Mouse (Mus musculus): ENCODE results near the gene Thra. TPM values are rescaled to one million over a fixed set of nuclear protein-coding genes. Genes with fewer than 3 reads are reported as not detected.

The Thra gene
- total and polyA plus RNA-seq, 3 experiments: 1.1 to 3.9 (median 3.8) TPM

DNA sequence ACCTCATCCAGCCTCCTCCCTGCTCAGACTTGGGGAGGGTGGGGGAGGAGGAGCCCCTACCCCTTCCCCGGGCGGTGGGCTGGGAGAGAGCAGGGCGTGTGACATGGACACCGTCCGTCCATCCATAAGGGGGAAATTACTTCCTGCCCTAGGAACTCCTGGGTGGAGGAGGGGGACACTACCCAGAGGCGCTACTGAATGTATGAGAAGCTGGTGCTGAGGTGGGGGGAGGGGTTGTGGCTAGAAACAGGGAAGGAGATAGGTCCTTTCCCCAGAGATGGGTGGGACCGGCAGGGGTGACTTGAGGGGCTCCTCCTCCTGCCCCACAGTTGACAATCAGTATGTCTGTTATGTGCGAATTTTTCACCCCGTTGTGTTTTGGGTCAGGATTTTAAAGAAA lies 26.8 kb downstream of the Thra start:
- H3K27ac ChIP-seq (ENCODE audit: insufficient read depth, low read depth): no peak overlapping the region
- peaks cover 0 to 16% of the 10 kb centered on the region in 2 experiments for H3K36me3 ChIP-seq (replicated peaks in 1 of 2; ENCODE audit: control insufficient read depth in 1 of 2, insufficient read depth in 1 of 2, low read length in 1 of 2)
- no peak for TF ChIP-seq ZKSCAN1 (IDR thresholded peaks at IDR 0.05; ENCODE audit: borderline replicate concordance, low read depth, low read length)
- no peak for TF ChIP-seq KAT2A (IDR thresholded peaks at IDR 0.05; ENCODE audit: insufficient replicate concordance, low read length)
- TF ChIP-seq MAFK (IDR thresholded peaks at IDR 0.05; ENCODE audit: insufficient replicate concordance, low read length): no peak
- no peak for TF ChIP-seq HCFC1 (IDR thresholded peaks at IDR 0.05; ENCODE audit: low read depth, low read length)
- no peak for TF ChIP-seq IRF4 (IDR thresholded peaks at IDR 0.05; ENCODE audit: low read depth, low read length)
- no peak for TF ChIP-seq GABPA (IDR thresholded peaks at IDR 0.05; ENCODE audit: insufficient replicate concordance, low read depth, low read length)
- no peak for TF ChIP-seq E2F4 (IDR thresholded peaks at IDR 0.05; ENCODE audit: insufficient replicate concordance, low read depth, low read length)
- TF ChIP-seq NELFE (IDR thresholded peaks at IDR 0.05; ENCODE audit: low read depth, low read length): no peak
- no peak for TF ChIP-seq CHD1 (IDR thresholded peaks at IDR 0.05; ENCODE audit: low read depth, low read length)
- no peak for TF ChIP-seq JUN (IDR thresholded peaks at IDR 0.05; ENCODE audit: insufficient read depth, low read depth, low read length)
- TF ChIP-seq PAX5 (IDR thresholded peaks at IDR 0.05; ENCODE audit: low read length): no peak
- no peak for TF ChIP-seq RAD21 (IDR thresholded peaks at IDR 0.05; ENCODE audit: low read depth, low read length)
- no peak for TF ChIP-seq NRF1 (IDR thresholded peaks at IDR 0.05; ENCODE audit: low read depth, low read length)
- TF ChIP-seq MXI1 (IDR thresholded peaks at IDR 0.05; ENCODE audit: low read depth, low read length): no peak
- peaks cover 16 to 23% of the 10 kb centered on the region in 2 experiments for H3K4me1 ChIP-seq (ENCODE audit: control insufficient read depth in 1 of 2, insufficient read depth in 2 of 2)
- no peak overlapping the region for H3K4me3 ChIP-seq (replicated peaks in 1 of 3; ENCODE audit: low read depth in 2 of 3, low read length in 2 of 3, poor library complexity in 1 of 3)
- H3K4me2 ChIP-seq (ENCODE audit: insufficient read depth, low read depth, poor library complexity, severe bottlenecking): no peak overlapping the region
- no peak for DNase-seq (ENCODE audit: extremely low read depth)
- dilution Hi-C loops (cut with MboI; ENCODE audit: extremely low pct_ligation_motif_present, extremely low pct_unique_long_range_greater_than_20kb, low sequenced_read_pairs) (no loop called here), in situ Hi-C loops (cut with MboI; ENCODE audit: low pct_ligation_motif_present, low pct_unique_long_range_greater_than_20kb, low sequenced_read_pairs) (no loop called here)
- H3K9ac ChIP-seq (ENCODE audit: insufficient read depth, low read depth): no peak overlapping the region
- no peaks in the 10 kb centered on the region for H3K79me2 ChIP-seq (replicated peaks; ENCODE audit: control insufficient read depth, extremely low read depth, insufficient read depth, poor library complexity, severe bottlenecking)
- no peaks in the 10 kb centered on the region for H3K27me3 ChIP-seq (replicated peaks)
- H3K9me3 ChIP-seq (replicated peaks; ENCODE audit: low read length): no peaks in the 10 kb centered on the region

DNA sequence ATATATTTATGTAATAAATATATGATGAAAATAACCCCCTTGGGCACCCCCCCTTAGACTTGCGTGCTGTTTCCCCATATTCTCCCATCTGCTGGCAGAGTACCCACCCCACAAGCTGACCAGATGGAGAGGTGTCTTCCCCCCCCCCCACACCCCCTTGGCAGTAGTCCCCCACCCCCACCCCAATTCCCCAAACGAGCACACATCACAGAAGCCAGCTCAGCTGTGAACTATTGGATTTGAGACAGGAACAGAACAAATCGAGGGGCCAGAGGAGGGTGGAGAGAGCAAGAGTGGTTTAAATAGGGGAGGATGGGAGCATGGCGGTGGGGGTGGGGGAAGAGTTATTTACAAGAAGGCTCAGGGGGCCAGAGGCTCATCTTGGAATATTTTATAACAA lies 27.3 kb downstream of the Thra start:
- no peak overlapping the region for H3K4me2 ChIP-seq (ENCODE audit: insufficient read depth, low read depth, poor library complexity, severe bottlenecking)
- no peak overlapping the region for H3K9ac ChIP-seq (ENCODE audit: insufficient read depth, low read depth)
- no peaks in the 10 kb centered on the region for H3K9me3 ChIP-seq (replicated peaks; ENCODE audit: low read length)
- H3K4me3 ChIP-seq (replicated peaks in 1 of 3; ENCODE audit: low read depth in 2 of 3, low read length in 2 of 3, poor library complexity in 1 of 3): no peak overlapping the region
- no peak for DNase-seq (ENCODE audit: extremely low read depth)
- TF ChIP-seq USF1 (IDR thresholded peaks at IDR 0.05; ENCODE audit: low read depth, low read length): no peak
- TF ChIP-seq ELF1 (IDR thresholded peaks at IDR 0.05; ENCODE audit: low read depth, low read length): no peak
- no peak for TF ChIP-seq IRF4 (IDR thresholded peaks at IDR 0.05; ENCODE audit: low read depth, low read length)
- TF ChIP-seq NRF1 (IDR thresholded peaks at IDR 0.05; ENCODE audit: low read depth, low read length): no peak
- TF ChIP-seq JUN (IDR thresholded peaks at IDR 0.05; ENCODE audit: insufficient read depth, low read depth, low read length): no peak
- no peak for TF ChIP-seq ZKSCAN1 (IDR thresholded peaks at IDR 0.05; ENCODE audit: borderline replicate concordance, low read depth, low read length)
- no peak for TF ChIP-seq ZNF384 (IDR thresholded peaks at IDR 0.05; ENCODE audit: low read depth, low read length)
- H3K27me3 ChIP-seq (replicated peaks): no peaks in the 10 kb centered on the region
- no peak overlapping the region for H3K27ac ChIP-seq (ENCODE audit: insufficient read depth, low read depth)
- no peaks in the 10 kb centered on the region for H3K79me2 ChIP-seq (replicated peaks; ENCODE audit: control insufficient read depth, extremely low read depth, insufficient read depth, poor library complexity, severe bottlenecking)
- in situ Hi-C loops (cut with MboI; ENCODE audit: low pct_ligation_motif_present, low pct_unique_long_range_greater_than_20kb, low sequenced_read_pairs) (no loop called here), dilution Hi-C loops (cut with MboI; ENCODE audit: extremely low pct_ligation_motif_present, extremely low pct_unique_long_range_greater_than_20kb, low sequenced_read_pairs) (no loop called here)
- H3K4me1 ChIP-seq (ENCODE audit: control insufficient read depth in 1 of 2, insufficient read depth in 2 of 2): peaks cover 17 to 23% of the 10 kb centered on the region in 2 experiments
- H3K36me3 ChIP-seq (replicated peaks in 1 of 2; ENCODE audit: control insufficient read depth in 1 of 2, insufficient read depth in 1 of 2, low read length in 1 of 2): peaks cover 0 to 16% of the 10 kb centered on the region in 2 experiments
